In the genomic region with DNA sequence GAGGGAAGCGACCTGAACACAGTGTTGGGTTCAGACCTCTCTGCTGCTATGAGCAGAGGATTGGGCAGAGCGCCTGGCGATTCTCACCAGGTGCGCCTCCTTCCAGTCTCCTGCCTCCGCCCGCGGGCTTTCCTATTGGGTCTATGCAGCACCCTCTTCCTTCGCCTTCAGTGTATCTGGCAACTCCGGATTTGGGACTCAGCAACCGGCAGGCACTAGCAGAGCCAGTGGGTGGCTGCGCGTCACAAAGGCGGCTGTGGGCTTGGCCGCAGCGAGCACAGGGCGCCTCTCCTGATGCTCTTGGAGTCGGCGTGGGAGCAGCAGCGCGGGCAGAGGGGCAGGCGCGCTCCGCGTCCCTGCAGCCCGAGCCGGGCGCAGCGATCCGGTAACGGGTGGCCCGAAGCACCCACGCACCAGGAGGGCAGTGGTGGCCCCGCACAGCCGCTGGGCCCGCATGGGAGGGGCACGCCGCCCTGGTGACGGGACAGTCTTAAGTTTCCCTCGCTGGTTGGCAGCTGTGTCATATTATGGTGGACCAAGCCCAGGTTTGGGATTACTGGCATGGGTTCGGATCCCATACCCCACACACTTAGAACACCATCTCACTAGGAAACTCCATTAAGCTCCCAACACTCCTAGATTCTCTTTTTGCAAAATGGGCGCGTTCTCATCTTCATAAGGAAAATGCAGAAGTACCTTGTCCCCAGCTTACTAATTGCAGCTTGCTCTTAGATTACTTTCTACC, we compare ENCODE assay signal across 10 mouse cellular contexts. TPM values are rescaled to one million over a fixed set of nuclear protein-coding genes. Genes with fewer than 3 reads are reported as not detected.
DNase-seq lines count a peak whose midpoint lies in the region; ATAC-seq lines count a peak whose summit lies in the region.
"Had no signal": no experiment of that assay in that cellular context is flagged by ENCODE, and none has a peak within 500 bp of the region (broad histone marks: within the 10 kb centered on the region; RNA-seq: fewer than 3 reads in every experiment).

A gene (plus strand): TSS at position 294 of the 745 bp plus-strand sequence.

- no peak for DNase-seq in heart, postnatal 25 days (ENCODE audit: low spot score)
- peak; percentile 43 for DNase-seq in ES-CJ7 (ENCODE audit: low read depth, low spot score)
- peak; percentile 11 for DNase-seq in forebrain, embryonic 14.5 days (ENCODE audit: low spot score)
- DNase-seq in limb, embryonic 11.5 days (ENCODE audit: low spot score) = peak; percentile 29
- DNase-seq in right cerebral cortex, postnatal 4 days = peak; percentile 22
- DNase-seq in spleen, adult 18-20 months = no peak
- no peak for DNase-seq in spleen, postnatal 10 days (ENCODE audit: low spot score in 2 of 2)

- no peak for ATAC-seq in heart, embryonic 12.5 days (ENCODE audit: insufficient number of reproducible peaks, low FRiP score)
- ATAC-seq in forebrain, embryonic 14.5 days = no peak
- no peak for ATAC-seq in limb, embryonic 11.5 days (ENCODE audit: insufficient number of reproducible peaks, low FRiP score, low TSS enrichment, low read depth)

- peaks cover 67% of the 10 kb centered on the region for H3K27me3 ChIP-seq in heart, embryonic 12.5 days (replicated peaks)
- peaks cover 12% of the 10 kb centered on the region for H3K27me3 ChIP-seq in forebrain, embryonic 14.5 days (replicated peaks; ENCODE audit: control insufficient read depth, insufficient read depth, low read length)
- peaks cover 20% of the 10 kb centered on the region for H3K27me3 ChIP-seq in limb, embryonic 11.5 days (ENCODE audit: control insufficient read depth, insufficient read depth, low read length)

- peak within 1 kb of the TSS; percentile 40 for H3K4me3 ChIP-seq in heart, embryonic 12.5 days
- peak within 1 kb of the TSS; percentile 11; the same call in 1 of the 2 replicates for H3K4me3 ChIP-seq in forebrain, embryonic 14.5 days (ENCODE audit: low read depth, low read length)
- H3K4me3 ChIP-seq in limb, embryonic 11.5 days (ENCODE audit: low read depth, low read length) = peak within 1 kb of the TSS; percentile 16; the same call in 1 of the 2 replicates

- no peaks in the 10 kb centered on the region for H3K36me3 ChIP-seq in heart, embryonic 12.5 days
- H3K36me3 ChIP-seq in forebrain, embryonic 14.5 days (ENCODE audit: control insufficient read depth, insufficient read depth, low read length) = no peaks in the 10 kb centered on the region
- no peaks in the 10 kb centered on the region for H3K36me3 ChIP-seq in limb, embryonic 11.5 days (ENCODE audit: control insufficient read depth, insufficient read depth, low read length)

- WGBS in heart, embryonic 12.5 days = 9% methylated on average over 42 of the region's 42 CpGs
- 11% methylated on average over 40 of the region's 42 CpGs for WGBS in forebrain, embryonic 14.5 days
- WGBS in limb, embryonic 11.5 days = 10% methylated on average over 41 of the region's 42 CpGs

- peak within 1 kb of the TSS; percentile 71 for H3K4me2 ChIP-seq in heart, embryonic 12.5 days
- H3K4me2 ChIP-seq in forebrain, embryonic 14.5 days (ENCODE audit: low read length) = peak within 1 kb of the TSS; percentile 42
- peak within 1 kb of the TSS; percentile 42 for H3K4me2 ChIP-seq in limb, embryonic 11.5 days (ENCODE audit: low read depth, severe bottlenecking)

- H3K27ac ChIP-seq in heart, embryonic 12.5 days (ENCODE audit: poor library complexity, severe bottlenecking) = no peak within 1 kb of the TSS
- H3K27ac ChIP-seq in forebrain, embryonic 14.5 days (ENCODE audit: low read depth, low read length) = no peak within 1 kb of the TSS
- H3K27ac ChIP-seq in limb, embryonic 11.5 days (replicated peaks; ENCODE audit: low read depth, low read length) = no peak within 1 kb of the TSS

- H3K9ac ChIP-seq in heart, embryonic 12.5 days = peak within 1 kb of the TSS; percentile 19; the same call in 1 of the 2 replicates
- peak within 1 kb of the TSS; percentile 21 for H3K9ac ChIP-seq in forebrain, embryonic 14.5 days (ENCODE audit: low read length)
- peak within 1 kb of the TSS; percentile 27; the same call in 1 of the 2 replicates for H3K9ac ChIP-seq in limb, embryonic 11.5 days (ENCODE audit: low read length)

- intact Hi-C loops in heart, postnatal 25 days (cut with DNase I) = no loop called here

- H3K9me3 ChIP-seq in heart, embryonic 12.5 days (replicated peaks) = no peaks in the 10 kb centered on the region
- no peaks in the 10 kb centered on the region for H3K9me3 ChIP-seq in forebrain, embryonic 14.5 days (replicated peaks; ENCODE audit: control insufficient read depth, low read length)
- H3K9me3 ChIP-seq in limb, embryonic 11.5 days (ENCODE audit: control insufficient read depth, low read length) = no peaks in the 10 kb centered on the region

- peaks cover 10% of the 10 kb centered on the region for H3K4me1 ChIP-seq in heart, embryonic 12.5 days (replicated peaks)
- H3K4me1 ChIP-seq in forebrain, embryonic 14.5 days (ENCODE audit: control insufficient read depth, insufficient read depth, low read length) = no peaks in the 10 kb centered on the region
- no peaks in the 10 kb centered on the region for H3K4me1 ChIP-seq in limb, embryonic 11.5 days (ENCODE audit: control insufficient read depth, insufficient read depth, low read length)

RNA-seq across cellular contexts. Expression of the gene that starts here (rescaled TPM):
- not detected in 2 replicates for polyA plus RNA-seq in heart, embryonic 12.5 days (2016; fragmentation: Nextera tagmentation; extraction: Ambion mirVana)
- not detected for total RNA-seq in heart, postnatal 25 days (2021)
- polyA plus RNA-seq in forebrain, embryonic 14.5 days (2014; fragmentation: Nextera tagmentation; extraction: Ambion mirVana) = not detected in 2 replicates
- polyA plus RNA-seq in limb, embryonic 11.5 days (2014; fragmentation: Nextera tagmentation; extraction: Ambion mirVana) = not detected in 2 replicates
- total RNA-seq: CH12.LX had no signal
- polyA plus RNA-seq: small intestine, adult 2 months had no signal

Comparison
In these comparisons a context has a peak if more than half of its experiments do, and no peak if none do; other contexts are left out.
1. Peak in DNase-seq, H3K4me3 ChIP-seq, H3K9ac ChIP-seq and H3K4me2 ChIP-seq in forebrain, embryonic 14.5 days; RNA of the gene not detected or under 1 TPM.
2. Peak in DNase-seq, H3K4me3 ChIP-seq, H3K9ac ChIP-seq and H3K4me2 ChIP-seq in limb, embryonic 11.5 days; RNA of the gene not detected or under 1 TPM.
3. DNase-seq: peak in ES-CJ7 (single experiment) and right cerebral cortex, postnatal 4 days (single experiment); none in heart, postnatal 25 days (single experiment), spleen, adult 18-20 months (0 of 2) and spleen, postnatal 10 days (0 of 2).
4. Peak in every context shown above with its lines, with median percentiles within 50 percentile points of each other: H3K4me2 ChIP-seq, H3K4me3 ChIP-seq and H3K9ac ChIP-seq.